Mouse (Mus musculus) limb, embryonic 14.5 days (tissue): ENCODE measurements around the gene 1700029H14Rik. TPM values are rescaled to one million over a fixed set of nuclear protein-coding genes. Genes with fewer than 3 reads are reported as not detected.

Experiments
- ATAC-seq: fragments of 200-750 bp; cut with Nextera tagmentation; 2 replicates; pipeline ENCODE4 v1.8.0; 2017; ENCODE audit warnings: low read depth, moderate number of reproducible peaks, moderate TSS enrichment; ENCODE audit not compliant: low FRiP score
- DNase-seq: peaks from one replicate; pipeline ENCODE4 v3.0.0-alpha.2; 2015; ENCODE audit warnings: low spot score
- H3K27ac ChIP-seq: fragments of 300-500 bp; sonication (generic); replicated peaks from 2 replicates; pipeline ENCODE4 v1.5.1; 2014; ENCODE audit warnings: low read depth, mild to moderate bottlenecking, low read length, moderate library complexity, mixed read lengths
- H3K27me3 ChIP-seq: fragments of 300-500 bp; sonication (generic); 2 replicates; pipeline ENCODE4 v1.6.1; 2014; ENCODE audit warnings: low read length, mixed read lengths; ENCODE audit not compliant: control insufficient read depth, insufficient read depth
- H3K36me3 ChIP-seq: fragments of 300-500 bp; sonication (generic); 2 replicates; pipeline ENCODE4 v1.6.1; 2014; ENCODE audit warnings: mild to moderate bottlenecking, low read length, moderate library complexity, mixed read lengths; ENCODE audit not compliant: control insufficient read depth, insufficient read depth
- H3K4me1 ChIP-seq: fragments of 300-500 bp; sonication (generic); 2 replicates; pipeline ENCODE4 v1.6.1; 2014; ENCODE audit warnings: antibody characterized with exemption, low read length, mixed read lengths; ENCODE audit not compliant: control insufficient read depth, insufficient read depth
- H3K4me2 ChIP-seq: fragments of 300-500 bp; sonication (generic); replicated peaks from 2 replicates; pipeline ENCODE4 v1.6.1; 2014; ENCODE audit warnings: low read depth, mild to moderate bottlenecking, low read length, moderate library complexity; ENCODE audit not compliant: severe bottlenecking
- H3K4me3 ChIP-seq: fragments of 300-500 bp; sonication (generic); replicated peaks from 2 replicates; pipeline ENCODE4 v1.5.1; 2014; ENCODE audit warnings: low read length
- H3K9ac ChIP-seq: fragments of 300-500 bp; sonication (generic); 2 replicates; pipeline ENCODE4 v1.6.1; 2014; ENCODE audit warnings: mild to moderate bottlenecking, low read depth, low read length, moderate library complexity; ENCODE audit not compliant: severe bottlenecking
- H3K9me3 ChIP-seq: fragments of 300-500 bp; sonication (generic); 2 replicates; pipeline ENCODE4 v1.6.1; 2016; ENCODE audit warnings: low read length; ENCODE audit not compliant: control insufficient read depth
- POLR2A ChIP-seq: fragments of 200-500 bp; IDR thresholded peaks from 2 replicates; pipeline ENCODE4 v1.8.0; 2012; ENCODE audit warnings: inconsistent platforms, mild to moderate bottlenecking, moderate library complexity, borderline replicate concordance; ENCODE audit not compliant: insufficient read depth, insufficient read length; ENCODE audit errors: extremely low read depth
- WGBS: fragments of 180-500 bp; shearing (Covaris S2); extraction: QIAGEN DNeasy Blood & Tissue Kit; methylation state at CpG from one replicate; pipeline ENCODE4 v1.1.7; 2014; 5-methylcytosine and 5-hydroxymethylcytosine counted together
- polyA plus RNA-seq, 2 experiments: library from polyadenylated mRNA; depleted of rRNA in 1 of 2; stranded (reverse) in 1 of 2; unstranded in 1 of 2; fragments of >200 nt; fragmentation: Nextera tagmentation in 1 of 2; extraction: Ambion mirVana in 1 of 2; gene quantifications; 2 replicates each; pipeline versions ENCODE4 v1.2.1 to v1.2.3; 2012 to 2014

The 1700029H14Rik gene
- polyA plus RNA-seq, 2 experiments, result not detected

DNA sequence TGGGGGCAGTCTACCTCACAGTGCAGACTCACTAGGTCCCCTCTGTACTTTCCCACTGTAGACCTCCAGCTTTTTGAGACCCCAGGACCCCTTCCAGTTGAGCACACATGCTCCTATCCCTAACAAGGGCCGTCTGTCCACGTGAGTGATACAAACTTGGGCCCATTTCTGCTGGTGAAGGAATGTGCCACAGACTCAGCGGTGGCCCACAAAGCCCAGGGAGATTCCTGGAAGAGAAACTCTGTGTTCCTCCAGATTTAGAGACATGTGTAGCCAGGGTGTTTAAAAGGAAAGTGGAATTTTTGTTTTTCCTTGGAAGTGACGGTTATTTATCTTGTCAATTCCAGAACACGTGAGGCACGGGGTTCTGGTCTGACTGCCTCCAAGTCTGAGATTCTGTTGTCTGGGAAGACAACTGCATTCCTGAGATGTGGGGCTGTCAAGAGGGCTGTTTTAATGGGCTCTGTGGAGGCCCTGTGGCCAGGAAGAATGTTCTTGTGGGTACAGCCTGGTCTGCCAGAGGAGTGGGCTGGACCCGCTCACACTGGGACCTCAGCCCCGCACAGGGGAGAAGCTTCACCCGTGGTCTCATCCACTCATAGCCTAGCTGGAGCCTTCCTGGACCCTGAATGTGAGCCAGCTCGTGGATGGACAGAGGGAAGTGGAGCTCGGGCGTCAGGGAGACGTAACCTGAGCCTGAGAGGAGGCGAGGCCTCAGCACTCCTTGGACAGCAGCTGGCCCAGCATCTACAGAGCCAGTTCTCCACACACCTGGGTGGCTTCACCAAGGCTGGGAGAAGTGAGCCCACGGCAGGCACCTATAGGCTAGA, 33.0 kb downstream of the 1700029H14Rik start:
- TF ChIP-seq POLR2A, result no peak
- ATAC-seq (peak; percentile 56; the same call in 1 of the 2 replicates), DNase-seq (no peak)
- Histone ChIP-seq H3K9me3 (no peaks in the 10 kb centered on the region), H3K27me3 (no peaks in the 10 kb centered on the region), H3K27ac (no peak overlapping the region), H3K36me3 (no peaks in the 10 kb centered on the region), H3K4me2 (no peak overlapping the region), H3K4me1 (peaks cover 26% of the 10 kb centered on the region), H3K4me3 (no peak overlapping the region), H3K9ac (no peak overlapping the region)
- WGBS, result 56% methylated on average over 15 of the region's 15 CpGs

DNA sequence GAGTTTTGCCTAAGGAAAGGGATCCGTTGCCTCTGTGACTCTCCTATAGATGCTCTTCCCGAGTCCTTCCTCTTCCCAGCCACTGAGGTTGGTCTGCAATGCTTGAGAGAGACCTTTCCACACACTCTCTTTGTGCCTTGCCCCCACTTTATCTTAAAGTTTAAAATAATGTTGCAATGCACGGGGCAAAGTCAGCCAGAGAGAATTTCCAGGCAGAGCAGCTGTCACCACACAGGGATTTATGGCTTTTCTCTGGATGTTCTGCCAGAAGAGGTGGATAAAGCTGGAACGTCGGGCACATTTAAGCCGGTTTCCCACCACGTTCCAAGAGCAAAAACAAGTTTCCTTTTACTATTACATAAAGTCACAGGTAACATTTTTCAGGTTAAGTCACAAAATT, 40.9 kb downstream of the 1700029H14Rik start:
- no peak for TF ChIP-seq POLR2A
- Histone ChIP-seq H3K27me3 (no peaks in the 10 kb centered on the region), H3K4me2 (no peak overlapping the region), H3K9me3 (no peaks in the 10 kb centered on the region), H3K4me3 (no peak overlapping the region), H3K4me1 (no peaks in the 10 kb centered on the region), H3K27ac (no peak overlapping the region), H3K9ac (no peak overlapping the region), H3K36me3 (no peaks in the 10 kb centered on the region)
- no peak for ATAC-seq
- no peak for DNase-seq
- 38% methylated on average over 7 of the region's 7 CpGs for WGBS

DNA sequence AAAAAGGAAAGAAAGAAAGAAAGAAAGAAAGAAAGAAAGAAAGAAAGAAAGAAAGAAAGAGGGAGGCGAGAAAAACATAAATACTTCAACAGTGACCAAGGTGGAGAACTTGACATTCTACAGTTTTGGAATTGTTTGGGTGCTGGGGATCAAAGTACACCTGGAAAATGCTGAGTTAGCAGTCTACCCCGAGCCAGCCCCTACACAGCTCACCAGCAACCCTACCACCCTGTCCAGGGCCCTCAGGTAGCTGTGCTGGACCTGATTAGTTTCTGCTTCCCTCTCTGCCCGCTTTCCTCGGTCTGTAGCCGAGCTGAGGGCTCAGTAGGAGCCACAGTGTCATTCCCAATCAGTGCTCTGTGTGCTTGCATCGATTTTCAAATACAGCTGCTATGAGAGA, 41.9 kb downstream of the 1700029H14Rik start:
- no peaks in the 10 kb centered on the region for H3K36me3 ChIP-seq
- ATAC-seq, result no peak

DNA sequence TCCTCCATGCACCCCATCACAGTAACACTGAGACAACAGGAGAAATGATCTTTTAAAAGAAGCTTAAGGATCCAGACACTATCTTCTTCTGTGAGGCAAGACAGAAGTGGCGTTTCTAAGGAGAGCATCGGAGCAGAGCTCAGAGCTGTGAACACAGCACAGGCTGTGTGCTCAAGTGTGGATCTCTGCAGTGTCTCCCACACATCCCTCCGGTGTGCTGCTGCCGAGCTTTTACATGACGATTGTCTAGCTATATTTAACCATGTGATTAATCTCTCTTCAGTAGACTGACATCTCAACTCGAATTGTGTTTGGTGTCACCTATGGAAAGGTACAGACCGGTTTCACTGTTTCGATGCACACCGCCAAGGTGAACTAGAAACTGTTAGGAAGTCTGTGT, 42.8 kb downstream of the 1700029H14Rik start:
- WGBS, result 89% methylated on average over 9 of the region's 9 CpGs
- Histone ChIP-seq H3K27me3 (no peaks in the 10 kb centered on the region), H3K9me3 (no peaks in the 10 kb centered on the region), H3K4me3 (no peak overlapping the region), H3K27ac (no peak overlapping the region), H3K36me3 (no peaks in the 10 kb centered on the region), H3K4me1 (no peaks in the 10 kb centered on the region; the same call in 1 of the 2 replicates), H3K4me2 (no peak overlapping the region), H3K9ac (no peak overlapping the region)
- ATAC-seq (no peak), DNase-seq (no peak)
- no peak for TF ChIP-seq POLR2A

More for the DNA sequence above, 41.9 kb downstream of the 1700029H14Rik start:
- H3K27ac ChIP-seq, result no peak overlapping the region
- H3K27me3 ChIP-seq, result no peaks in the 10 kb centered on the region
- DNase-seq, result no peak
- no peaks in the 10 kb centered on the region for H3K9me3 ChIP-seq
- 49% methylated on average over 6 of the region's 6 CpGs for WGBS
- H3K4me1 ChIP-seq, result no peaks in the 10 kb centered on the region; the same call in 1 of the 2 replicates
- H3K4me2 ChIP-seq, result no peak overlapping the region
- H3K4me3 ChIP-seq, result no peak overlapping the region
- no peak for TF ChIP-seq POLR2A
- H3K9ac ChIP-seq, result no peak overlapping the region

DNA sequence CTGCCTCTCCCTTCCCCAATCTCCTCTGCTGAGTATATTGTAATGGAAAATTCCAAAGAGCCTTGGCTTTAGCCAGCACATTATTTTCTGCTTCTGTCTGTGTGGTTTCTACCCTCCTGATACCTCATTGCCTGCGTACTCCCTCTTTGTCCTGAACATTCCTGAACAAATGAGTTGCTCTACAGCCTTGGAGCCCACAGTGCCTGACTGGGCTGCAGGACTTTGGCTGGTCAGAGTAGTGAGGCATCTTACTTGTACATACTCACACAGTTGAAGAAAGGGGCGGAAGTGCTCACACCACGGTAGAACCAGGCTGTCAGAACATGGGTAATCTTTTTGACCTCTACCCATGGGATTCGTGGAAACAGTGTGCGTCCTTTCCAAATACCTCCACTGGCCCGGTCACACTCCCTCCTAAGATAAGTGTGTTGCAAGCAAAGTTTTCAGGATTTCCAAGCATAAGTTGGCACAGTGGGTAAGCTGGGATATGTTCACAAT, 44.9 kb downstream of the 1700029H14Rik start:
- no peak for DNase-seq
- Histone ChIP-seq H3K27me3 (no peaks in the 10 kb centered on the region), H3K27ac (no peak overlapping the region), H3K9me3 (no peaks in the 10 kb centered on the region), H3K4me3 (no peak overlapping the region), H3K9ac (no peak overlapping the region), H3K36me3 (no peaks in the 10 kb centered on the region), H3K4me1 (no peaks in the 10 kb centered on the region; the same call in 1 of the 2 replicates), H3K4me2 (no peak overlapping the region)
- WGBS, result 88% methylated on average over 6 of the region's 6 CpGs
- peak; percentile 64 for ATAC-seq
- no peak for TF ChIP-seq POLR2A
